Mouse (Mus musculus) heart, embryonic 12.5 days (tissue): ENCODE measurements at regions not wholly inside any gene's neighbourhood (a gene's known extent, or its start where the extent isn't known, plus 50 kb on each side); places are given as distances from the start of the nearest gene placed in this dataset.
A peak's percentile ranks its signal among the peaks of the same experiment; 100 is the strongest.
"Not testable (repeated sequence)": the region's sequence is repeated elsewhere in the genome, so short reads cannot be mapped to it uniquely, and the experiment has no call there.

Source experiments
- ATAC-seq: fragments of 200-750 bp; cut with Nextera tagmentation; 2 replicates; pipeline ENCODE4 v1.8.0; 2017; ENCODE audit warnings: moderate TSS enrichment, moderate library complexity; ENCODE audit not compliant: insufficient number of reproducible peaks, low FRiP score
- H3K27ac ChIP-seq: fragments of 300-500 bp; sonication (generic); 2 replicates; pipeline ENCODE4 v1.5.1; 2016; ENCODE audit warnings: mild to moderate bottlenecking, moderate library complexity; ENCODE audit not compliant: poor library complexity, severe bottlenecking
- H3K27me3 ChIP-seq: fragments of 300-500 bp; sonication (generic); replicated peaks from 2 replicates; pipeline ENCODE4 v1.6.1; 2016; ENCODE audit warnings: mild to moderate bottlenecking, moderate library complexity
- H3K36me3 ChIP-seq: fragments of 300-500 bp; sonication (generic); 2 replicates; pipeline ENCODE4 v1.6.1; 2016; ENCODE audit warnings: mild to moderate bottlenecking, moderate library complexity
- H3K4me1 ChIP-seq: fragments of 300-500 bp; sonication (generic); replicated peaks from 2 replicates; pipeline ENCODE4 v1.6.1; 2016; ENCODE audit warnings: mild to moderate bottlenecking
- H3K4me2 ChIP-seq: fragments of 300-500 bp; sonication (generic); 2 replicates; pipeline ENCODE4 v1.6.1; 2016; ENCODE audit warnings: mild to moderate bottlenecking, moderate library complexity
- H3K4me3 ChIP-seq: fragments of 300-500 bp; sonication (generic); 2 replicates; pipeline ENCODE4 v1.5.1; 2016; ENCODE audit warnings: mild to moderate bottlenecking
- H3K9ac ChIP-seq: fragments of 300-500 bp; sonication (generic); 2 replicates; pipeline ENCODE4 v1.6.1; 2016; ENCODE audit warnings: mild to moderate bottlenecking, moderate library complexity
- H3K9me3 ChIP-seq: fragments of 300-500 bp; sonication (generic); replicated peaks from 2 replicates; pipeline ENCODE4 v1.6.1; 2016; ENCODE audit warnings: mild to moderate bottlenecking, moderate library complexity
- WGBS: fragments of 180-500 bp; shearing (Covaris S2); methylation state at CpG from one replicate; pipeline ENCODE4 v1.1.7; 2016; 5-methylcytosine and 5-hydroxymethylcytosine counted together

- Histone ChIP-seq H3K27me3 (no peaks in the 10 kb centered on the region), H3K4me1 (peaks cover 14% of the 10 kb centered on the region), H3K36me3 (no peaks in the 10 kb centered on the region), H3K9me3 (no peaks in the 10 kb centered on the region), H3K27ac (no peak overlapping the region), H3K4me3 (no peak overlapping the region), H3K9ac (no peak overlapping the region), H3K4me2 (no peak overlapping the region)
- ATAC-seq, result no peak
- 14% methylated on average over 3 of the region's 3 CpGs for WGBS
Observed at GRCm38 (mm10) chr12:54517265-54517664, 139.1 kb downstream of the Sptssa start.

- WGBS, result 66% methylated on average over 3 of the region's 3 CpGs
- Histone ChIP-seq H3K27ac (no peak overlapping the region), H3K36me3 (no peaks in the 10 kb centered on the region), H3K4me2 (no peak overlapping the region), H3K4me3 (no peak overlapping the region), H3K9me3 (no peaks in the 10 kb centered on the region), H3K4me1 (peaks cover 14% of the 10 kb centered on the region), H3K9ac (no peak overlapping the region), H3K27me3 (no peaks in the 10 kb centered on the region)
- ATAC-seq, result no peak
Observed at GRCm38 (mm10) chr12:54516463-54516862, 139.9 kb downstream of the Sptssa start.

- H3K36me3 ChIP-seq, H3K9ac ChIP-seq, H3K27me3 ChIP-seq, H3K4me3 ChIP-seq, H3K4me2 ChIP-seq, ATAC-seq, H3K9me3 ChIP-seq: not testable (repeated sequence)
- Histone ChIP-seq H3K4me1 (peaks cover 14% of the 10 kb centered on the region), H3K27ac (peak overlapping the region; percentile 49; the same call in 1 of the 2 replicates)
- WGBS, result 23% methylated on average over 4 of the region's 4 CpGs
Observed at GRCm38 (mm10) chr12:54516039-54516438, 140.3 kb downstream of the Sptssa start.

GRCm38 (mm10) chr12:54509903-54510302 is 146.5 kb downstream of the Sptssa start:
- H3K27ac ChIP-seq, result no peak overlapping the region
- no peak for ATAC-seq
- WGBS, result 51% methylated on average over 6 of the region's 6 CpGs
- no peaks in the 10 kb centered on the region for H3K27me3 ChIP-seq
- no peak overlapping the region for H3K4me3 ChIP-seq
- no peak overlapping the region for H3K4me2 ChIP-seq
- H3K4me1 ChIP-seq, result peaks cover 5% of the 10 kb centered on the region; the same call in 1 of the 2 replicates
- no peak overlapping the region for H3K9ac ChIP-seq
- no peaks in the 10 kb centered on the region for H3K36me3 ChIP-seq
- no peaks in the 10 kb centered on the region for H3K9me3 ChIP-seq

GRCm38 (mm10) chr12:54502775-54503174 is 153.6 kb downstream of the Sptssa start:
- no peak overlapping the region for H3K4me2 ChIP-seq
- no peaks in the 10 kb centered on the region for H3K9me3 ChIP-seq
- no peak overlapping the region for H3K4me3 ChIP-seq
- H3K27me3 ChIP-seq, result no peaks in the 10 kb centered on the region
- no peaks in the 10 kb centered on the region for H3K36me3 ChIP-seq
- H3K27ac ChIP-seq, result no peak overlapping the region
- 60% methylated on average over 7 of the region's 7 CpGs for WGBS
- no peak for ATAC-seq
- H3K9ac ChIP-seq, result no peak overlapping the region
- H3K4me1 ChIP-seq, result peaks cover 8% of the 10 kb centered on the region; the same call in 1 of the 2 replicates

GRCm38 (mm10) chr12:54499963-54500362 is 156.4 kb downstream of the Sptssa start:
- H3K27ac ChIP-seq, result no peak overlapping the region
- no peak overlapping the region for H3K9ac ChIP-seq
- H3K4me1 ChIP-seq, result peaks cover 8% of the 10 kb centered on the region; the same call in 1 of the 2 replicates
- 58% methylated on average over 3 of the region's 3 CpGs for WGBS
- no peak for ATAC-seq
- H3K27me3 ChIP-seq, result no peaks in the 10 kb centered on the region
- no peak overlapping the region for H3K4me2 ChIP-seq
- H3K36me3 ChIP-seq, result no peaks in the 10 kb centered on the region
- no peak overlapping the region for H3K4me3 ChIP-seq
- H3K9me3 ChIP-seq, result no peaks in the 10 kb centered on the region

- Histone ChIP-seq H3K4me2 (no peak overlapping the region), H3K4me3 (no peak overlapping the region), H3K9ac (no peak overlapping the region), H3K36me3 (no peaks in the 10 kb centered on the region), H3K9me3 (no peaks in the 10 kb centered on the region), H3K27me3 (peaks cover 8% of the 10 kb centered on the region; the same call in 1 of the 2 replicates), H3K4me1 (peaks cover 5% of the 10 kb centered on the region; the same call in 1 of the 2 replicates), H3K27ac (no peak overlapping the region)
- 48% methylated on average over 4 of the region's 4 CpGs for WGBS
- no peak for ATAC-seq
Observed at GRCm38 (mm10) chr12:54495701-54496374, 160.5 kb downstream of the Sptssa start.

- Histone ChIP-seq H3K9ac (no peak overlapping the region), H3K4me2 (no peak overlapping the region), H3K4me1 (peaks cover 5% of the 10 kb centered on the region; the same call in 1 of the 2 replicates), H3K9me3 (no peaks in the 10 kb centered on the region), H3K27ac (no peak overlapping the region), H3K27me3 (peaks cover 10% of the 10 kb centered on the region; the same call in 1 of the 2 replicates), H3K36me3 (no peaks in the 10 kb centered on the region), H3K4me3 (no peak overlapping the region)
- no peak for ATAC-seq
- WGBS, result 77% methylated on average over 7 of the region's 7 CpGs
Observed at GRCm38 (mm10) chr12:54494756-54495375, 161.5 kb downstream of the Sptssa start.

GRCm38 (mm10) chr12:54492737-54493136 is 163.6 kb downstream of the Sptssa start:
- Histone ChIP-seq H3K27ac (no peak overlapping the region), H3K27me3 (peaks cover 10% of the 10 kb centered on the region; the same call in 1 of the 2 replicates), H3K4me3 (no peak overlapping the region), H3K36me3 (no peaks in the 10 kb centered on the region), H3K4me1 (peaks cover 5% of the 10 kb centered on the region; the same call in 1 of the 2 replicates), H3K9ac (no peak overlapping the region), H3K9me3 (no peaks in the 10 kb centered on the region), H3K4me2 (no peak overlapping the region)
- ATAC-seq, result 0 out of 2 replicates have a peak, but pooled peaks have one; percentile 59
- 40% methylated on average over 10 of the region's 10 CpGs for WGBS

- H3K4me2 ChIP-seq, result no peak overlapping the region
- peaks cover 10% of the 10 kb centered on the region; the same call in 1 of the 2 replicates for H3K27me3 ChIP-seq
- peaks cover 5% of the 10 kb centered on the region; the same call in 1 of the 2 replicates for H3K4me1 ChIP-seq
- H3K4me3 ChIP-seq, result no peak overlapping the region
- H3K36me3 ChIP-seq, result no peaks in the 10 kb centered on the region
- WGBS, result 75% methylated on average over 2 of the region's 2 CpGs
- H3K9me3 ChIP-seq, result no peaks in the 10 kb centered on the region
- ATAC-seq, result no peak
- no peak overlapping the region for H3K27ac ChIP-seq
- H3K9ac ChIP-seq, result no peak overlapping the region
Observed at GRCm38 (mm10) chr12:54490460-54490859, 165.9 kb downstream of the Sptssa start.

GRCm38 (mm10) chr12:54489675-54490074 is 166.7 kb downstream of the Sptssa start:
- Histone ChIP-seq H3K4me1 (peaks cover 5% of the 10 kb centered on the region; the same call in 1 of the 2 replicates), H3K27me3 (peaks cover 10% of the 10 kb centered on the region; the same call in 1 of the 2 replicates), H3K4me3 (no peak overlapping the region), H3K4me2 (peak overlapping the region; percentile 18; the same call in 1 of the 2 replicates), H3K9ac (no peak overlapping the region), H3K27ac (no peak overlapping the region), H3K9me3 (no peaks in the 10 kb centered on the region), H3K36me3 (no peaks in the 10 kb centered on the region)
- WGBS, result 3% methylated on average over 8 of the region's 8 CpGs
- no peak for ATAC-seq
